Mouse (Mus musculus): Measurements from ENCODE around the gene F11.

GRCm38 (mm10) chr8:45258421-45258820 is 3.4 kb downstream of the F11 start:
- no peak for TF ChIP-seq POLR2A (IDR thresholded peaks at IDR 0.05; ENCODE audit: borderline replicate concordance, low read depth, low read length)
- TF ChIP-seq CTCF (IDR thresholded peaks at IDR 0.05; ENCODE audit: low read depth, low read length) = no peak
